Mouse (Mus musculus) cerebellum, adult 2 months (tissue): Measurements from ENCODE around the gene F2r. TPM values are rescaled to one million over a fixed set of nuclear protein-coding genes. Genes with fewer than 3 reads are reported as not detected.

Experiments used
- DNase-seq, 2 experiments: peaks; one replicate each; pipeline ENCODE4 v3.0.0; 2021
- H3K27ac ChIP-seq: fragments of 200-500 bp; 2 replicates; pipeline ENCODE4 v1.5.1; 2012; ENCODE audit warnings: low read length, control low read depth, inconsistent platforms; ENCODE audit not compliant: insufficient read depth
- H3K27me3 ChIP-seq: fragments of 200-500 bp; 2 replicates; pipeline ENCODE4 v1.6.1; 2012; ENCODE audit warnings: inconsistent platforms, mild to moderate bottlenecking, low read length, moderate library complexity; ENCODE audit not compliant: control insufficient read depth, insufficient read depth
- H3K4me1 ChIP-seq: fragments of 200-500 bp; 2 replicates; pipeline ENCODE4 v1.6.1; 2011; ENCODE audit warnings: low read length; ENCODE audit not compliant: control insufficient read depth, insufficient read depth
- H3K4me3 ChIP-seq: fragments of 200-500 bp; replicated peaks from 2 replicates; pipeline ENCODE3; 2011; ENCODE audit warnings: mild to moderate bottlenecking, low read depth, low read length, control low read depth; ENCODE audit not compliant: insufficient read depth
- CTCF ChIP-seq: fragments of 200-500 bp; IDR thresholded peaks from 2 replicates; pipeline ENCODE4 v1.5.1; 2011; ENCODE audit warnings: low read depth, mild to moderate bottlenecking, control low read depth, low read length, moderate library complexity, borderline replicate concordance; ENCODE audit not compliant: insufficient read depth
- POLR2A ChIP-seq: fragments of 200-500 bp; IDR thresholded peaks from 2 replicates; pipeline ENCODE4 v1.6.1; 2011; ENCODE audit warnings: low read length, control low read depth, borderline replicate concordance; ENCODE audit not compliant: insufficient read depth
- WGBS: fragments of 180-500 bp; shearing (Covaris S2); methylation state at CpG from one replicate; pipeline ENCODE4 v1.1.7; 2018; 5-methylcytosine and 5-hydroxymethylcytosine counted together
- polyA plus RNA-seq: library from polyadenylated mRNA; depleted of rRNA; stranded (reverse); fragments of >200 nt; gene quantifications from 2 replicates; pipeline ENCODE4 v1.2.3, GENCODE M21; 2012; rRNA removed

The F2r gene
- 4.3 and 4.4 TPM in 2 replicates for polyA plus RNA-seq

- H3K27me3 ChIP-seq = no peaks in the 10 kb centered on the region; the same call in none of the 2 replicates
- TF ChIP-seq CTCF (no peak), POLR2A (no peak)
- 0 out of 2 replicates have a peak, but pooled peaks cover 3% of the 10 kb centered on the region for H3K4me1 ChIP-seq
- H3K27ac ChIP-seq = no peak within 1 kb of the TSS
- H3K4me3 ChIP-seq = peak within 1 kb of the TSS; percentile 86
- under 1% methylated on average over 42 of the region's 42 CpGs for WGBS
- DNase-seq = peak; percentile 53 to 57
Measured at GRCm38 (mm10) chr13:95618309-95618712, at the start of gene F2r. Gene F2r, minus strand, starts transcription at chr13:95618487.

DNA sequence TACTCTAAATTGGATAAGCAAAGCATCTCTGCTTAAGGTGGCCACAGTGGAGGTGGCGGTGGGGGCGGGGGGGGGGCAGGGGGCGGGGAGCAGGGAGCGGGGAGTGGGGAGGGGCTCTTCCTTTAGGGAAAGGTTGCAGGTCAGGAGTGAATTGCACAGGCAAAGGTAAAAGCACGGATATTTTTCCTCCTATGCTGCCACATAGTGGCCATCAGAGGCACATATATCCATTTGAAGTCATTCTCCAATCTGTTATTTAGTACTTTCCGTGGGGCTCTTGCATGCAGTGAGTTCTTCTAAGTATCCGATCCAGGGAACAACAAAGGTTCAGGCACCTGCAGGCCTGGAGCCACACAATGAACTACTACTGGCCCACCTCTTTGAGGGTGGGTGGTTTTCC is 49.0 kb upstream of the F2r start:
- TF ChIP-seq POLR2A = no peak
- TF ChIP-seq CTCF = no peak; the same call in 1 of the 2 replicates
- no peaks in the 10 kb centered on the region for H3K4me1 ChIP-seq
- no peak overlapping the region for H3K4me3 ChIP-seq
- H3K27ac ChIP-seq = no peak overlapping the region
- no peaks in the 10 kb centered on the region for H3K27me3 ChIP-seq
- 26% methylated on average over 7 of the region's 7 CpGs for WGBS
- DNase-seq = no peak

DNA sequence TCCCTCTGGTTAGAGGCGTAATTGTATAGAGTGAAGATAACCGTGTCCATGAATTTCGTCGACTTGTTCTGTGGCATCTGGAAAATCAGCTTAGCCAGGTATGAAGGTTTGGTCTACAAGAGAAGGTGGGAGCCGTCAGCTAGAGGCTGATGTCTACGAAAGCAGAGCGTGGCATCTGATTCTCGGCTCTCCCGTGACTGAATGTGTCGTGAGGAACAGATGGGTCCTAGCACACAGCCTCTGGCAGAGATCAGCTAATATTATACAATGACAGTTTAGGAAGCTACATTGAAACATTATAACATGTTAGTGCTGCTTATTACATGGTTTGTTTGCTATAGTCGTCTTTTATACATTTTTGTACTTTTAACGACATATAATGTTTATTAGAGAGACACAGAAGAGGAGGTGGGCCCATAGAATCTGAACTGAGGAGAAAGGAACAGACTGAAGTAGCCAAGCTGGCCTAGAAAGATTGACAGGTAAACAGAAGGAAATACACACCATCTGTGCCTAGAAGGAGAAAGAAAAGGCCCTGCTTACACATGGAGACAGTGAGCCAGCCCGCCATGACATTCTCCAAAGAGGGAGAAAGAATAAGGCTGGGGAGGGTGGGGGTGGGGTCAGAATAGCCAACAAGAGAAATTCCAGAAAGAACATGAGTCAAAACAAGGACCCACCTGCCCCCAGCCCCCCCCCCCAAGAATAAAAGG is 47.5 kb upstream of the F2r start:
- TF ChIP-seq POLR2A (no peak), CTCF (no peak)
- DNase-seq = no peak
- Histone ChIP-seq H3K4me1 (no peaks in the 10 kb centered on the region), H3K4me3 (no peak overlapping the region), H3K27ac (no peak overlapping the region), H3K27me3 (no peaks in the 10 kb centered on the region)
- WGBS = 77% methylated on average over 13 of the region's 13 CpGs

DNA sequence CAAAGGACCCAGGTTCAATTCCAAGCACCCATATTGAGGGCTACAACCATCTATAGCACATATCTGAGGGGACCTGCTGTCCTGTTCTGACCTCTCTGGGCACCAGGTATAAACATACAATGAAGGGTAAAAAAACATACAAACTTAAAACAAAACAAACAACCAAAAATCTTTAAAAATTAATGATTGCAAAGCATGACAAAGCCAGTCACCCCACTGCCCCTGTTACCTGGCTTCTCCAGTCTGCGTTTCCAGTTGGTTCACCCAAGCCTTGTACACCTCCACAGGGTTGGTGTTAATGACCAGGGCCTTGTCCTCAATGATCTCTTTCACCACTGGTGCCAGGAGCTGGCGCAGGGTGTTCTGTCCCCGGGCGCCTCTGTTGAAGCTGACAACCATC is 45.5 kb upstream of the F2r start:
- Histone ChIP-seq H3K27ac (no peak overlapping the region), H3K27me3 (no peaks in the 10 kb centered on the region), H3K4me3 (no peak overlapping the region), H3K4me1 (no peaks in the 10 kb centered on the region)
- WGBS = 96% methylated on average over 4 of the region's 4 CpGs
- no peak for TF ChIP-seq POLR2A
- no peak for TF ChIP-seq CTCF
- DNase-seq = no peak

GRCm38 (mm10) chr13:95659432-95659831 is 41.1 kb upstream of the F2r start:
- WGBS = 89% methylated on average over 7 of the region's 7 CpGs
- TF ChIP-seq POLR2A = no peak
- TF ChIP-seq CTCF = no peak
- Histone ChIP-seq H3K27ac (no peak overlapping the region), H3K27me3 (no peaks in the 10 kb centered on the region), H3K4me3 (no peak overlapping the region), H3K4me1 (no peaks in the 10 kb centered on the region)
- no peak for DNase-seq

- Histone ChIP-seq H3K4me3 (no peak overlapping the region), H3K4me1 (no peaks in the 10 kb centered on the region), H3K27ac (no peak overlapping the region), H3K27me3 (no peaks in the 10 kb centered on the region)
- no peak for DNase-seq
- WGBS = 85% methylated on average over 9 of the region's 9 CpGs
- TF ChIP-seq CTCF (no peak), POLR2A (no peak)
Measured at GRCm38 (mm10) chr13:95657171-95657570, 38.9 kb upstream of the F2r start.

GRCm38 (mm10) chr13:95655284-95655683 is 37.0 kb upstream of the F2r start:
- H3K4me1 ChIP-seq = no peaks in the 10 kb centered on the region
- WGBS = 42% methylated on average over 9 of the region's 9 CpGs
- no peak for DNase-seq
- 0 out of 2 replicates have a peak, but pooled peaks cover 1% of the 10 kb centered on the region for H3K27me3 ChIP-seq
- H3K27ac ChIP-seq = no peak overlapping the region
- H3K4me3 ChIP-seq = no peak overlapping the region
- TF ChIP-seq CTCF (no peak), POLR2A (no peak)

DNA sequence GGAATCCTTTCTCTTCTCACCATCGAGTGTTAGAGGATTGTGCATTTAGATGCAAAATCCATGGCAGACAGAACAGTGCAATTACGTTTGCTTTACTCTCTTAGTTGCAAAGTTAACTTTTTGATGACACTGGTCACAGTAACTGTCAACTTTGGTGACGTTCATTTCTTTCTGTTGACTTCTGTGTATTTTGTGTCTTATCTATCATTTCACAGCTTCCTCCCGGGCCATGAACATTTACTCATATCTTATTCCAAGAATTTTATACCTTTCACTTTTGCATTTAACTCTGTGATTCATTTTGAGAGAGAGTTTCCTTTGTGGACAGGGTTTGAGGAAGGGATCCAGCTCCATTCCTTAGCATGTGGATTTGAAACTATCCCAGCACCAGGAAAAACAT is 35.4 kb upstream of the F2r start:
- no peak overlapping the region for H3K4me3 ChIP-seq
- DNase-seq = no peak
- H3K4me1 ChIP-seq = no peaks in the 10 kb centered on the region
- H3K27me3 ChIP-seq = 0 out of 2 replicates have a peak, but pooled peaks cover 1% of the 10 kb centered on the region
- H3K27ac ChIP-seq = no peak overlapping the region
- 92% methylated on average over 4 of the region's 4 CpGs for WGBS
- no peak for TF ChIP-seq CTCF
- TF ChIP-seq POLR2A = no peak
